ENCODE assay signal across 32 mouse cellular contexts in genomic region chr14:101714414-101714813, GRCm38 (mm10). TPM values are rescaled to one million over a fixed set of nuclear protein-coding genes. Genes with fewer than 3 reads are reported as not detected.
"Had no signal": no experiment of that assay in that cellular context is flagged by ENCODE, and none has a peak within 500 bp of the region (broad histone marks: within the 10 kb centered on the region; RNA-seq: fewer than 3 reads in every experiment).

No protein-coding gene starts in this region.

- H3K36me3 ChIP-seq: hindbrain, embryonic 10.5 days; hindbrain, embryonic 12.5 days; intestine, embryonic 15.5 days; limb, embryonic 10.5 days; limb, embryonic 12.5 days; liver, embryonic 13.5 days; liver, embryonic 15.5 days had no signal

- H3K27me3 ChIP-seq: hindbrain, embryonic 12.5 days; intestine, embryonic 15.5 days; limb, embryonic 12.5 days; liver, embryonic 13.5 days; liver, embryonic 15.5 days had no signal

- H3K9ac ChIP-seq: hindbrain, embryonic 12.5 days; hindbrain, embryonic 14.5 days; intestine, embryonic 15.5 days; limb, embryonic 12.5 days; liver, embryonic 13.5 days; liver, embryonic 15.5 days; liver, postnatal 0 days had no signal

- ATAC-seq: hindbrain, embryonic 16.5 days; inflammation-experienced regulatory T-cells, adult 6 months; intestine, embryonic 15.5 days; liver, postnatal 0 days had no signal

- H3K4me1 ChIP-seq: hindbrain, embryonic 10.5 days; hindbrain, embryonic 12.5 days; intestine, embryonic 15.5 days; limb, embryonic 10.5 days; limb, embryonic 12.5 days; liver, embryonic 13.5 days; liver, embryonic 15.5 days had no signal

- H3K27ac ChIP-seq: gastrocnemius, adult 2 months; hindbrain, embryonic 10.5 days; hindbrain, embryonic 12.5 days; hindbrain, embryonic 14.5 days; intestine, embryonic 15.5 days; left cerebral cortex, adult 2 months; limb, embryonic 10.5 days; limb, embryonic 12.5 days; liver, embryonic 13.5 days; liver, embryonic 15.5 days had no signal

- H3K4me3 ChIP-seq: gastrocnemius, adult 2 months; hindbrain, embryonic 10.5 days; hindbrain, embryonic 12.5 days; intestine, embryonic 15.5 days; left cerebral cortex, adult 2 months; limb, embryonic 10.5 days; limb, embryonic 12.5 days; liver, embryonic 13.5 days; liver, embryonic 15.5 days had no signal

- H3K4me2 ChIP-seq: heart, embryonic 11.5 days; hindbrain, embryonic 12.5 days; hindbrain, embryonic 14.5 days; intestine, embryonic 15.5 days; limb, embryonic 12.5 days; liver, embryonic 11.5 days; liver, embryonic 13.5 days; liver, embryonic 15.5 days had no signal

- H3K9me3 ChIP-seq: hindbrain, embryonic 10.5 days; hindbrain, embryonic 12.5 days; intestine, embryonic 15.5 days; limb, embryonic 10.5 days; limb, embryonic 12.5 days; liver, embryonic 13.5 days; liver, embryonic 15.5 days had no signal

- DNase-seq: gastrocnemius, adult 2 months; gastrocnemius, postnatal 10 days; gastrocnemius, postnatal 25 days; heart, adult 18-20 months; heart, postnatal 10 days; heart, postnatal 4 days; kidney, adult 11 months; kidney, adult 2 months; kidney, postnatal 36 days; layer of hippocampus, adult 9-11 months; layer of hippocampus, postnatal 36 days; liver; liver, embryonic 13.5 days; liver, postnatal 0 days had no signal

RNA-seq across cellular contexts. Expression of gene Gm9922, which starts 15.2 kb away (rescaled TPM):
- total RNA-seq: gastrocnemius, adult 2 months; gastrocnemius, postnatal 10 days; gastrocnemius, postnatal 25 days; gastrocnemius, postnatal 4 days; granulocyte monocyte progenitor cell, adult 5-6 weeks; layer of hippocampus, adult 18-20 months; layer of hippocampus, postnatal 14 days; layer of hippocampus, postnatal 36 days; left cerebral cortex, adult 2 months; left cerebral cortex, postnatal 14 days; left cerebral cortex, postnatal 36 days had no signal
- polyA plus RNA-seq: hindbrain, embryonic 10.5 days; hindbrain, embryonic 14.5 days; inflammation-experienced regulatory T-cells, adult 6 months; liver, embryonic 11.5 days; liver, embryonic 13.5 days; liver, embryonic 15.5 days; liver, postnatal 0 days had no signal
